Mouse (Mus musculus) thymus, adult 2 months (tissue): ENCODE measurements around the gene Hsd17b14.

Experiments used
- CTCF ChIP-seq: fragments of 200-500 bp; IDR thresholded peaks from 2 replicates; pipeline ENCODE4 v1.5.1; 2012; ENCODE audit warnings: mild to moderate bottlenecking, control low read depth, low read length, moderate library complexity, borderline replicate concordance; ENCODE audit not compliant: control insufficient read depth, poor library complexity, insufficient read depth; ENCODE audit errors: extremely low read depth
- POLR2A ChIP-seq: fragments of 200-500 bp; IDR thresholded peaks from 2 replicates; pipeline ENCODE4 v1.6.1; 2012; ENCODE audit warnings: mild to moderate bottlenecking, low read length, control low read depth, moderate library complexity; ENCODE audit not compliant: control insufficient read depth, poor library complexity, insufficient read depth; ENCODE audit errors: extremely low read depth

DNA sequence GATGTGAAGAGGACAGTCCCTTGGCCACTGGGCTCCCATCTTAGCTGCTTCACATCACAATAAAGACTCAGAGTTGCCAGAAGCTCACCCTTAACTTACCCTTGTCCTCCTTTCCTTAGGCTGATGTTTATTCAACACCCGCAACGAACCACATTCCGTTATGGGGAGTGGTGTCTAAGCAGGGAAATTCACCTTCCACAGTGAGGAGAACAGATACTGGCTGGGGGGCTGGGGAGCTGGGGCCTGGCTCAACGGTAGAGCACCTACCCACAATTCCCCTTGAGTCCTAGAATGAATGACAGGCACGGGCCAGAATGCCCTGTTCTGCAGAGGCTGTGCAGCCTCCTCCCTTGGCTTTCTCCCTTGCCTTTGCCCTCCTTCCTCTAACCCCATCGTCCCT lies 4.2 kb downstream of the Hsd17b14 start:
- TF ChIP-seq POLR2A (no peak), CTCF (no peak)
